Mouse (Mus musculus): ENCODE measurements around the gene B3glct. TPM values are rescaled to one million over a fixed set of nuclear protein-coding genes. Genes with fewer than 3 reads are reported as not detected.

Gene B3glct
- polyA plus RNA-seq, 1 experiment from 2014 or later: 15.9 TPM

GRCm38 (mm10) chr5:149693200-149693599, 15.2 kb downstream of the B3glct start:
- no peak for DNase-seq (ENCODE audit: low spot score)
- WGBS: 89% methylated on average over 2 of the region's 2 CpGs
- no peak overlapping the region for H3K4me3 ChIP-seq (replicated peaks; ENCODE audit: low read length)
- H3K4me1 ChIP-seq (replicated peaks; ENCODE audit: control insufficient read depth, insufficient read depth, low read length): 0 out of 2 replicates have a peak, but pooled peaks cover 3% of the 10 kb centered on the region
- H3K27ac ChIP-seq: no peak overlapping the region
- ATAC-seq (ENCODE audit: low FRiP score): no peak
- H3K4me2 ChIP-seq (replicated peaks): no peak overlapping the region
- H3K27me3 ChIP-seq (ENCODE audit: control insufficient read depth, insufficient read depth, low read length): no peaks in the 10 kb centered on the region
- no peak overlapping the region for H3K9ac ChIP-seq
- no peaks in the 10 kb centered on the region for H3K36me3 ChIP-seq (replicated peaks; ENCODE audit: control insufficient read depth, insufficient read depth)
- H3K9me3 ChIP-seq (ENCODE audit: control insufficient read depth, low read length): no peaks in the 10 kb centered on the region

GRCm38 (mm10) chr5:149693968-149694367, 15.9 kb downstream of the B3glct start:
- 83% methylated on average over 3 of the region's 3 CpGs for WGBS
- no peak overlapping the region for H3K27ac ChIP-seq
- no peaks in the 10 kb centered on the region for H3K9me3 ChIP-seq (ENCODE audit: control insufficient read depth, low read length)
- H3K27me3 ChIP-seq (ENCODE audit: control insufficient read depth, insufficient read depth, low read length): no peaks in the 10 kb centered on the region
- no peak overlapping the region for H3K9ac ChIP-seq
- no peak overlapping the region for H3K4me2 ChIP-seq (replicated peaks)
- no peak for DNase-seq (ENCODE audit: low spot score)
- no peaks in the 10 kb centered on the region for H3K36me3 ChIP-seq (replicated peaks; ENCODE audit: control insufficient read depth, insufficient read depth)
- no peak for ATAC-seq (ENCODE audit: low FRiP score)
- H3K4me1 ChIP-seq (replicated peaks; ENCODE audit: control insufficient read depth, insufficient read depth, low read length): 0 out of 2 replicates have a peak, but pooled peaks cover 3% of the 10 kb centered on the region
- no peak overlapping the region for H3K4me3 ChIP-seq (replicated peaks; ENCODE audit: low read length)

GRCm38 (mm10) chr5:149695077-149695750, 17.2 kb downstream of the B3glct start:
- no peak overlapping the region for H3K27ac ChIP-seq
- DNase-seq (ENCODE audit: low spot score): no peak
- no peaks in the 10 kb centered on the region for H3K36me3 ChIP-seq (replicated peaks; ENCODE audit: control insufficient read depth, insufficient read depth)
- H3K9ac ChIP-seq: no peak overlapping the region
- 0 out of 2 replicates have a peak, but pooled peaks cover 3% of the 10 kb centered on the region for H3K4me1 ChIP-seq (replicated peaks; ENCODE audit: control insufficient read depth, insufficient read depth, low read length)
- no peaks in the 10 kb centered on the region for H3K27me3 ChIP-seq (ENCODE audit: control insufficient read depth, insufficient read depth, low read length)
- H3K4me3 ChIP-seq (replicated peaks; ENCODE audit: low read length): no peak overlapping the region
- H3K4me2 ChIP-seq (replicated peaks): no peak overlapping the region
- ATAC-seq (ENCODE audit: low FRiP score): no peak
- H3K9me3 ChIP-seq (ENCODE audit: control insufficient read depth, low read length): no peaks in the 10 kb centered on the region
- 84% methylated on average over 18 of the region's 18 CpGs for WGBS

- no peak for ATAC-seq (ENCODE audit: low FRiP score)
- Histone ChIP-seq H3K9ac (no peak overlapping the region), H3K4me3 (replicated peaks; ENCODE audit: low read length) (no peak overlapping the region)
These were observed 24.7 kb downstream of the B3glct start for GRCm38 (mm10) chr5:149702770-149703169.

GRCm38 (mm10) chr5:149711545-149711944, 33.5 kb downstream of the B3glct start:
- H3K4me1 ChIP-seq (replicated peaks; ENCODE audit: control insufficient read depth, insufficient read depth, low read length): peaks cover 14% of the 10 kb centered on the region
- 0 out of 2 replicates have a peak, but pooled peaks cover under 1% of the 10 kb centered on the region for H3K9me3 ChIP-seq (ENCODE audit: control insufficient read depth, low read length)
- DNase-seq (ENCODE audit: low spot score): no peak
- H3K9ac ChIP-seq: no peak overlapping the region
- H3K27ac ChIP-seq: no peak overlapping the region
- no peak overlapping the region for H3K4me2 ChIP-seq (replicated peaks)
- H3K27me3 ChIP-seq (ENCODE audit: control insufficient read depth, insufficient read depth, low read length): no peaks in the 10 kb centered on the region
- H3K36me3 ChIP-seq (replicated peaks; ENCODE audit: control insufficient read depth, insufficient read depth): no peaks in the 10 kb centered on the region
- no peak for ATAC-seq (ENCODE audit: low FRiP score)
- 98% methylated on average over 4 of the region's 4 CpGs for WGBS
- no peak overlapping the region for H3K4me3 ChIP-seq (replicated peaks; ENCODE audit: low read length)

More at GRCm38 (mm10) chr5:149702770-149703169, 24.7 kb downstream of the B3glct start:
- H3K4me2 ChIP-seq (replicated peaks): no peak overlapping the region
- H3K27ac ChIP-seq: no peak overlapping the region
- no peak for DNase-seq (ENCODE audit: low spot score)
- no peaks in the 10 kb centered on the region for H3K27me3 ChIP-seq (ENCODE audit: control insufficient read depth, insufficient read depth, low read length)
- H3K9me3 ChIP-seq (ENCODE audit: control insufficient read depth, low read length): peaks cover 12% of the 10 kb centered on the region; the same call in 1 of the 2 replicates
- H3K36me3 ChIP-seq (replicated peaks; ENCODE audit: control insufficient read depth, insufficient read depth): no peaks in the 10 kb centered on the region
- no peaks in the 10 kb centered on the region for H3K4me1 ChIP-seq (replicated peaks; ENCODE audit: control insufficient read depth, insufficient read depth, low read length)

- Histone ChIP-seq H3K27me3 (ENCODE audit: control insufficient read depth, insufficient read depth, low read length) (no peaks in the 10 kb centered on the region), H3K4me2 (replicated peaks) (peak overlapping the region; percentile 14; the same call in 1 of the 2 replicates), H3K9me3 (ENCODE audit: control insufficient read depth, low read length) (no peaks in the 10 kb centered on the region), H3K4me1 (replicated peaks; ENCODE audit: control insufficient read depth, insufficient read depth, low read length) (peaks cover 14% of the 10 kb centered on the region), H3K36me3 (replicated peaks; ENCODE audit: control insufficient read depth, insufficient read depth) (no peaks in the 10 kb centered on the region), H3K27ac (peak overlapping the region; percentile 56), H3K9ac (no peak overlapping the region), H3K4me3 (replicated peaks; ENCODE audit: low read length) (no peak overlapping the region)
- DNase-seq (ENCODE audit: low spot score): peak; percentile 90
- ATAC-seq (ENCODE audit: low FRiP score): peak; percentile 84
- WGBS: 48% methylated on average over 11 of the region's 11 CpGs
These were observed 35.2 kb downstream of the B3glct start for GRCm38 (mm10) chr5:149713170-149713774.

- ATAC-seq (ENCODE audit: low FRiP score) (peak; percentile 19; the same call in 1 of the 2 replicates), DNase-seq (ENCODE audit: low spot score) (no peak)
- H3K9ac ChIP-seq: no peak overlapping the region
- peak overlapping the region; percentile 14; the same call in 1 of the 2 replicates for H3K4me2 ChIP-seq (replicated peaks)
- 67% methylated on average over 16 of the region's 16 CpGs for WGBS
- peak overlapping the region; percentile 56 for H3K27ac ChIP-seq
- no peaks in the 10 kb centered on the region for H3K36me3 ChIP-seq (replicated peaks; ENCODE audit: control insufficient read depth, insufficient read depth)
- no peaks in the 10 kb centered on the region for H3K27me3 ChIP-seq (ENCODE audit: control insufficient read depth, insufficient read depth, low read length)
- H3K4me3 ChIP-seq (replicated peaks; ENCODE audit: low read length): no peak overlapping the region
- H3K9me3 ChIP-seq (ENCODE audit: control insufficient read depth, low read length): no peaks in the 10 kb centered on the region
- peaks cover 14% of the 10 kb centered on the region for H3K4me1 ChIP-seq (replicated peaks; ENCODE audit: control insufficient read depth, insufficient read depth, low read length)
These were observed 35.8 kb downstream of the B3glct start for GRCm38 (mm10) chr5:149713834-149714233.

GRCm38 (mm10) chr5:149715571-149716328, 37.7 kb downstream of the B3glct start:
- Histone ChIP-seq H3K9ac (no peak overlapping the region), H3K9me3 (ENCODE audit: control insufficient read depth, low read length) (no peaks in the 10 kb centered on the region), H3K4me2 (replicated peaks) (peak overlapping the region; percentile 15; the same call in 1 of the 2 replicates), H3K27me3 (ENCODE audit: control insufficient read depth, insufficient read depth, low read length) (no peaks in the 10 kb centered on the region), H3K27ac (no peak overlapping the region), H3K36me3 (replicated peaks; ENCODE audit: control insufficient read depth, insufficient read depth) (no peaks in the 10 kb centered on the region), H3K4me1 (replicated peaks; ENCODE audit: control insufficient read depth, insufficient read depth, low read length) (peaks cover 14% of the 10 kb centered on the region), H3K4me3 (replicated peaks; ENCODE audit: low read length) (no peak overlapping the region)
- DNase-seq (ENCODE audit: low spot score) (peak; percentile 45), ATAC-seq (ENCODE audit: low FRiP score) (no peak)
- WGBS: 37% methylated on average over 15 of the region's 15 CpGs

GRCm38 (mm10) chr5:149716329-149716690, 38.3 kb downstream of the B3glct start:
- Histone ChIP-seq H3K4me3 (replicated peaks; ENCODE audit: low read length) (no peak overlapping the region), H3K4me2 (replicated peaks) (no peak overlapping the region), H3K27me3 (ENCODE audit: control insufficient read depth, insufficient read depth, low read length) (no peaks in the 10 kb centered on the region), H3K9me3 (ENCODE audit: control insufficient read depth, low read length) (no peaks in the 10 kb centered on the region), H3K36me3 (replicated peaks; ENCODE audit: control insufficient read depth, insufficient read depth) (no peaks in the 10 kb centered on the region), H3K27ac (no peak overlapping the region), H3K9ac (no peak overlapping the region), H3K4me1 (replicated peaks; ENCODE audit: control insufficient read depth, insufficient read depth, low read length) (peaks cover 14% of the 10 kb centered on the region)
- no peak for DNase-seq (ENCODE audit: low spot score)
- WGBS: 59% methylated on average over 3 of the region's 3 CpGs
- no peak for ATAC-seq (ENCODE audit: low FRiP score)

All from hindbrain, embryonic 14.5 days (tissue).